Mouse (Mus musculus) monocyte, adult 2 months (primary cell): Measurements from ENCODE around the gene Defb48.

ENCODE experiments used
- DNase-seq, 2 experiments: peaks; one replicate each; pipeline ENCODE4 v3.0.0; 2022; ENCODE audit warnings: low spot score in 2 of 2, low read depth in 1 of 2

The Defb48 gene

DNA sequence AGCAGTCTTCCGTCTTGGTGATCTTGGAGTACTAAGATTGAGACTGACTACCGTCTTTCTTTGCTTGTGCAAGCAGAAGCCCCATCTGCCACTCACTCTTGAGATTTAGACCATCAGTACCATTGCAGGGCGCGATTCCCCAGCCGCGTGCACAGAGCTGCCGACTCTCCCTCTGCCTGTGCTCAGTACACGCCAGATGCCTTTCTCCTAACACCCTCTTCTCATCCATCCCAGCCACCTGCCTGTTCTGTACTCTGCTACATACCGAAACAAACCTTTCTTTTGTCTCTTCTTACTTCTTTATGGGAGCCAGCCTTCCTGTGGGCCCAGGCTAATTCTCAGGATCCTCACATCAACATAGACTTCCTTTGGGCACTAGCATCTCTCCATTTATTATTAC, 48.9 kb downstream of the Defb48 start:
- no peak for DNase-seq

DNA sequence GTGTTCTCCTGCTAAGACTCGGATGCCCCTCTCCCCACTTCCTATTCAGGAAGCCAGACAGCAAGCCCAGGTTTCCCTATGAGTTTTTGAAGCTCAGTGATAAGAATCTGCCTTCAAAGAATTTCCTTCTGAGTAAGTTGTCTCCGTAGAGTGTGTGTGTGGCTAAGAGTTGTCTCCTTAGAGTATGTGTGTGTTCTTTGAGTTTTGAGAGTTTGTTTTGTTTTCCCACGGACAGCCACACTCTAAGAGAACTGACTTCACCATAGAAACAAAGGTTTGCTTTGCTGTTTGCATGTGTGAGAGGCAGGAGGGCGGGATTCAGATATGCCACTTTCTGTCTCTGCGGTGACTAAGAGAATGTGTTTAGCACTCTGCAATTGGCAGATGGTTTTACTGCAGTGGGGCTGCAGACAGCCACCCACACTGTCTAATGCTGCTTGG, 56.2 kb downstream of the Defb48 start:
- DNase-seq, result no peak
